14 mouse cellular contexts compared by ENCODE assay signal in the genomic region with DNA sequence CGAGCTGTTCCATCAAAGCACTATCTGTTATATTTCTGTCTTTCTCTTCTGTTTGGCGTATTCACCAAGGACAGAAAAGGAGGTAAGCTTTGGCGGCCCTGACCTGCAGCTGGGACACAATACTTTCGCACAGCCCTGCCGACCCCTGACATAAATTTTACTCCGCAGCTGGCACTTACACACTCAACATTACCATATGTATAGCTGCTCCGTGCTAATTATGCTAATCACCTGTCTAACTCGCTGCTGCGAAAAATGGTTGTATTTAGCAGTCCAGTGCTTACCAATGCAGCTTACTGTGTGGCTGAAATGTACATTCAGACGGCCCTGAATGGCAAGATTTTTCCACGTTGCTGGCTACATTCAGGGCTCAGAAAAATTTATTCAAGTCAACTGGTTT. TPM values are rescaled to one million over a fixed set of nuclear protein-coding genes. Genes with fewer than 3 reads are reported as not detected.
DNase-seq lines count a peak whose midpoint lies in the region; ATAC-seq lines count a peak whose summit lies in the region.
"Had no signal": no experiment of that assay in that cellular context is flagged by ENCODE, and none has a peak within 500 bp of the region (broad histone marks: within the 10 kb centered on the region; RNA-seq: fewer than 3 reads in every experiment).

No protein-coding gene starts in this region.

- peak; percentile 78 for DNase-seq in embryo, embryonic 10 days (ENCODE audit: low spot score)
- DNase-seq in embryo, embryonic 9.5 days (ENCODE audit: extremely low spot score), result no peak
- peak; percentile 93 for DNase-seq in forebrain, embryonic 14.5 days (ENCODE audit: low spot score)
- peak; percentile 78 for DNase-seq in retina, postnatal 1 day
- DNase-seq in layer of hippocampus, adult 11-12 months (ENCODE audit: low spot score), result no peak
- no peak for DNase-seq in gastrocnemius, postnatal 14 days
- DNase-seq in left cerebral cortex, postnatal 36 days (ENCODE audit: low spot score in 2 of 2), result no peak
- DNase-seq: adrenal gland, postnatal 14 days; cerebellum, adult 9-10 months; kidney, adult 8-10 months; left cerebral cortex, postnatal 4 days; right cerebral cortex, postnatal 4 days had no signal

- intact Hi-C loops in gastrocnemius, postnatal 14 days (cut with DNase I; ENCODE audit: low total_unique reads), result loop anchor here (10.0 kb wide), 1 partner anchor 130 kb away; no protein-coding TSS in a partner anchor
- intact Hi-C loops in left cerebral cortex, postnatal 36 days (cut with DNase I), result no loop called here

- 4% methylated on average over 11 of the region's 11 CpGs for WGBS in forebrain, embryonic 14.5 days
- 38% methylated on average over 11 of the region's 11 CpGs for WGBS in limb, embryonic 13.5 days

- H3K27me3 ChIP-seq in forebrain, embryonic 14.5 days (replicated peaks; ENCODE audit: control insufficient read depth, insufficient read depth, low read length), result peaks cover 5% of the 10 kb centered on the region; the same call in 1 of the 2 replicates
- H3K27me3 ChIP-seq in limb, embryonic 13.5 days, result no peaks in the 10 kb centered on the region

- no peak overlapping the region for H3K4me3 ChIP-seq in forebrain, embryonic 14.5 days (ENCODE audit: low read depth, low read length)
- no peak overlapping the region for H3K4me3 ChIP-seq in limb, embryonic 13.5 days

- no peak overlapping the region; the same call in 1 of the 2 replicates for H3K9ac ChIP-seq in forebrain, embryonic 14.5 days (ENCODE audit: low read length)
- H3K9ac ChIP-seq in limb, embryonic 13.5 days, result 0 out of 2 replicates have a peak overlapping the region, but pooled peaks have one; percentile 1

- H3K27ac ChIP-seq in forebrain, embryonic 14.5 days (ENCODE audit: low read depth, low read length), result peak overlapping the region; percentile 65
- H3K27ac ChIP-seq in limb, embryonic 13.5 days, result no peak overlapping the region

- H3K4me2 ChIP-seq in forebrain, embryonic 14.5 days (ENCODE audit: low read length), result peak overlapping the region; percentile 37
- peak overlapping the region; percentile 98 for H3K4me2 ChIP-seq in limb, embryonic 13.5 days (replicated peaks)
- H3K4me2 ChIP-seq: heart, embryonic 11.5 days had no signal

- H3K36me3 ChIP-seq in forebrain, embryonic 14.5 days (ENCODE audit: control insufficient read depth, insufficient read depth, low read length), result no peaks in the 10 kb centered on the region
- H3K36me3 ChIP-seq in limb, embryonic 13.5 days, result peaks cover 5% of the 10 kb centered on the region

- H3K9me3 ChIP-seq in forebrain, embryonic 14.5 days (replicated peaks; ENCODE audit: control insufficient read depth, low read length), result no peaks in the 10 kb centered on the region
- H3K9me3 ChIP-seq in limb, embryonic 13.5 days, result no peaks in the 10 kb centered on the region

- H3K4me1 ChIP-seq in forebrain, embryonic 14.5 days (ENCODE audit: control insufficient read depth, insufficient read depth, low read length), result peaks cover 63% of the 10 kb centered on the region
- H3K4me1 ChIP-seq in limb, embryonic 13.5 days, result peaks cover 97% of the 10 kb centered on the region

- ATAC-seq in forebrain, embryonic 14.5 days, result peak; percentile 89
- ATAC-seq in limb, embryonic 13.5 days (ENCODE audit: low FRiP score, low read depth), result no peak

RNA-seq across cellular contexts. Expression of a gene that starts 18.8 kb away (rescaled TPM):
- polyA plus RNA-seq in forebrain, embryonic 14.5 days (2014; fragmentation: Nextera tagmentation; extraction: Ambion mirVana), result 9.7 and 11.3 TPM in 2 replicates
- polyA plus RNA-seq in limb, embryonic 13.5 days (2015; fragmentation: Nextera tagmentation; extraction: Ambion mirVana), result 27.4 and 30.0 TPM in 2 replicates
- total RNA-seq in gastrocnemius, postnatal 14 days (2021), result 10 to 100 TPM; 10.3 to 15.2 TPM
- total RNA-seq in left cerebral cortex, postnatal 36 days (2021), result 10 to 100 TPM; 40.5 to 51.6 TPM

RNA-seq across cellular contexts. Expression of a gene that starts 57.5 kb away (rescaled TPM):
- 12.8 and 13.1 TPM in 2 replicates for polyA plus RNA-seq in forebrain, embryonic 14.5 days (2014; fragmentation: Nextera tagmentation; extraction: Ambion mirVana)
- polyA plus RNA-seq in limb, embryonic 13.5 days (2015; fragmentation: Nextera tagmentation; extraction: Ambion mirVana), result 22.2 and 23.2 TPM in 2 replicates
- 1 to 10 TPM; 3.3 to 3.7 TPM for total RNA-seq in gastrocnemius, postnatal 14 days (2021)
- 1 to 10 TPM; 7.1 to 7.7 TPM for total RNA-seq in left cerebral cortex, postnatal 36 days (2021)

Comparison
In these comparisons a context has a peak if more than half of its experiments do, and no peak if none do; other contexts are left out.
1. DNase-seq: peak in embryo, embryonic 10 days (single experiment), forebrain, embryonic 14.5 days (single experiment) and retina, postnatal 1 day (single experiment); none in embryo, embryonic 9.5 days (single experiment), layer of hippocampus, adult 11-12 months (single experiment), gastrocnemius, postnatal 14 days (single experiment) and left cerebral cortex, postnatal 36 days (0 of 2).